Mouse (Mus musculus): ENCODE results near the gene Olfr998.
"Not testable (repeated sequence)": the region's sequence is repeated elsewhere in the genome, so short reads cannot be mapped to it uniquely, and the experiment has no call there.

The Olfr998 gene

DNA sequence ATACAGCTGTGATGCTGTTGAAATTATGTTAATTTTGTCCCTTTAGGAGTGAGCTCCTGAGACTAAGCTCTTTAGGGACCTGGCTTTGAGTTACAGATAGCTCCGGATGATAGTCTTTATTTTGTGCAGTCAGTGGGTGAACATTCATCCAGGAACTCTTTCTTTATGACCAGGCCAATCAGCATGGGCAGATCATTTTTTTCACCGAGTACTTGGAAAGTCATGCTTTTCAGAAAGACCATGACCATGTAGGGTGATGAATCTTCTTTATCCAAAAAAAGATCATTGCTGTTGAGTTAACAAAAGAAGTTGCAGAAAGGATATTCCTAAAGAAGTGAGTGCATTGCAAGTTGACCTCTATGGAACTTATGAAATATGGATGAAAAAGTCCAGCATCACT lies at the start of gene Olfr998:
TSS of gene Olfr998 (plus strand) at position 301 of the 400 bp plus-strand sequence.
- DNase-seq = not testable (repeated sequence)

DNA sequence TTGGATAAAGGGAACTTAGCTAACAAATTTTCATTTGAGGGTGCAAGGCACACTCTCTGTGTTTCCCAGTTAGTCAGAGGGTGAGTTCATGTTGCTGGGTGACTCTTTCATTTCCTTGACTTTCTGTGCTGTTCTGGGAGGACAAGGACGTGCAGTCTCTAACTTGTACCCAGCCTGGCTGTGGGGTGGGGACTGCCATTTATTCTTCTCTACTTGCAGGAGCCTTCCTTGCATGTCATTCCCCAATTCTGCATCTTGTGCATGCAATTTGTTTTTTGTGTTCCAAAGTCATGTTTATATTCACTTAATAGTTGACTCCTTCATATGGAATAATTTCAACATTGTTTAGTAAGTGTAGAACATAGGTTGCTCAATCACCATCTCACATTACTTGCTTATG lies 33.9 kb upstream of the Olfr998 start:
- DNase-seq = no peak

DNA sequence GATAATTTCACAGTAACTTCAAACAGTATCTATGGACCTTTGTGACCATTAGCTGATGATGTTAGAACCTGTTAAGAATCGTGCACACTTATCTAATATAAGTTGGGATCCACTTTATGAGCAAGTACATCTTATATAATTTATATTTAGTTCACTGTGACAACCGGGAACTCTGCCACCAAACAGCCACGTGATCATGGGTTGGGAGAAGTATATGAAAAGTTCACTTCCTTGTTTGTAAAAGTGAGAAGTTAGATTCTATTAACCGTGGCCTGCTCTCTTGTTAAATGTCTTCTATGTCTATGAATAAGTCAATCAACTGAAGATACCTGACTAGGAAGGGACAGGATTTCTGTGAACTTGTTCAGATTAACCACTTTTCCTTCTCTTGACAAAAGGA lies 28.5 kb upstream of the Olfr998 start:
- no peak for DNase-seq

DNA sequence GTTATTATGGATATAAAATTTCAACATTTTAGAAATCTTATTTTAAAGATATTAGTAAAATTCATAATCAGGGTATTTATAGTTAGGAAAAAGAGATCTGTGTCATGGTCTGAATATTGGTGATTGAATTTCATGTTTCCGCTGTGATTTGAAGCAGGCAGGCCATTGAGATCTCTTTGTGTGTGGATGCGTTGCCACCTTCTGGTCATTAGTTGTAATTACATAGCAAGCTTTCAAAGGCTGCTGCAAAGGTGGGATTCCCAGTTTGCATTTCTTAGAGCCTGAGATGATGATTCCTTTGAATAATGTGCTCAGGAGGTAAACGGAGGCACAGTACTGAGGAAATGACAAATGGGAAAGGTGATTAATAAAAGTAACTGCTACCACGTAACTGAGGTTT lies 27.6 kb upstream of the Olfr998 start:
- no peak for DNase-seq

DNA sequence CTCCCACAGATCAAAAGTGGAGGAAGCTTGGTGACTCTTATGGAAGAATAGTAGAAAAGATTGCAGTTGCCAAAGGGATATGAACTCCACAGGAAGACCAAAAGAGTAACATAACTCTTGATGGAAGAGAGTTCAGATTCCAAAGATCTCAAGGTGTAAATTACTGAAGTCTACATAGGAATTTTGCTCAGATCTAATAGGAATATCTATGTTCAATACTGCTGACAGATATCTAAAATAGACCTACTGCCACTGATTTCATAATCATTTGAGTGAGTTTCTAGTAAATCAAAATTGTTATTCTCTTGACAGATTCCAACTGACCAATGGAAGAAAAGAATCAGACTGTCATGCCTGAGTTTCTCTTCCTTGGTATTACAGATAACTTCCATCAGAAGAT lies 9.8 kb upstream of the Olfr998 start, which contains the start of gene Olfr996:
TSS of gene Olfr996 (plus strand) at position 301 of the 400 bp plus-strand sequence.
- no peak for DNase-seq

DNA sequence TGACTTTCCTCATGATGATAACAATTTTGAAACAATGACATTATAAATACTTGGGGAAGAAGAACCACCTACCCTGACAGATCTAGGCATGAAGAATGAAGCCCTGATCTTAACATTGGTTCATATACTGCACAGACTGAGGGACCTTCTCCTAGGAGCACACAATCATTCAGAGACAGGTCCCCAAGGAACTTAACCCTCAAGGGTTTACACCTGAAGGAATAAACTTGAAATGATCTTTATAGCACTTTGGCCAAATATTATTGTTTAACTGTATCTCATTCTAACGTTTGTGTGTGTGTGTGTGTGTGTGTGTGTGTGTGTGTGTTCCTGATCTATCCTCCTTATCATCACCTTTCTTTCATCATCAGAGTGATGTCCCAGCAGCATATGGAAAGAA lies 23.1 kb downstream of the Olfr998 start, which contains the start of gene Olfr1000:
TSS of gene Olfr1000 (minus strand) at position 101 of the 400 bp plus-strand sequence.
- no peak for DNase-seq

Measured in thymus, postnatal 14 days (tissue).